22 mouse cellular contexts compared by ENCODE assay signal in the genomic region with DNA sequence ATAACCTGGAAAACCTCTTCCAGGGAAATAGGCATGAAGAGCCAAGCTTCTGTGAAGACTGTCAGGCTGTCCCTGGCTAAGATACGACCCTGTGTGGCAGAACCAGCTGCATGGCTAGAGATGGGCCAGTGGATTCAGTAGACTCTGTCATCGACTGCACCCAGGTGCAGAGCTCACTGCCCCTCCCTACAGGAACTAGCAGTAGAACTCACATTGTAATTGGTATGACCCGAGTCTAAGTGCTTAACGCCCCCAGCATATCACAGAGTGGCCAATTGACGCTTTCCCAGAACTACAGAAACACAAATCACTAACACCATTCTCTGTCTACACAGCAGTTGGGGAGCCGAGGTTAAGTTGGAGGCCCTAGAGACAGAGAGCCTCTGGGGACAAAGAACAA.
DNase-seq lines count a peak whose midpoint lies in the region; ATAC-seq lines count a peak whose summit lies in the region.
"Had no signal": no experiment of that assay in that cellular context is flagged by ENCODE, and none has a peak within 500 bp of the region (broad histone marks: within the 10 kb centered on the region; RNA-seq: fewer than 3 reads in every experiment).

No protein-coding gene starts in this region.

- H3K4me1 ChIP-seq in midbrain, embryonic 13.5 days (replicated peaks), result peaks cover 18% of the 10 kb centered on the region
- H3K4me1 ChIP-seq in midbrain, embryonic 10.5 days, result peaks cover 23% of the 10 kb centered on the region
- H3K4me1 ChIP-seq in intestine, embryonic 16.5 days (ENCODE audit: control insufficient read depth, insufficient read depth, low read length), result peaks cover 21% of the 10 kb centered on the region

- H3K9ac ChIP-seq in midbrain, embryonic 13.5 days (replicated peaks), result no peak overlapping the region
- no peak overlapping the region for H3K9ac ChIP-seq in intestine, embryonic 16.5 days (ENCODE audit: low read depth, low read length)
- H3K9ac ChIP-seq: embryonic facial prominence, embryonic 15.5 days; heart, embryonic 15.5 days; hindbrain, embryonic 13.5 days had no signal

- peak; percentile 37; the same call in 1 of the 2 replicates for ATAC-seq in midbrain, embryonic 13.5 days
- ATAC-seq in intestine, embryonic 16.5 days, result peak; percentile 49
- ATAC-seq: forebrain, embryonic 14.5 days; hindbrain, postnatal 0 days had no signal

- H3K36me3 ChIP-seq in midbrain, embryonic 13.5 days, result no peaks in the 10 kb centered on the region
- H3K36me3 ChIP-seq in midbrain, embryonic 10.5 days, result no peaks in the 10 kb centered on the region
- no peaks in the 10 kb centered on the region for H3K36me3 ChIP-seq in intestine, embryonic 16.5 days (ENCODE audit: control insufficient read depth, insufficient read depth, low read length)
- H3K36me3 ChIP-seq: embryonic facial prominence, embryonic 15.5 days; forebrain, embryonic 10.5 days; heart, embryonic 10.5 days; heart, embryonic 15.5 days; hindbrain, embryonic 13.5 days had no signal

- 26% methylated on average over 6 of the region's 6 CpGs for WGBS in midbrain, embryonic 13.5 days
- WGBS in midbrain, embryonic 10.5 days, result 39% methylated on average over 6 of the region's 6 CpGs
- 46% methylated on average over 6 of the region's 6 CpGs for WGBS in intestine, embryonic 16.5 days

- no peak overlapping the region for H3K27ac ChIP-seq in midbrain, embryonic 13.5 days
- H3K27ac ChIP-seq in midbrain, embryonic 10.5 days (replicated peaks), result no peak overlapping the region
- no peak overlapping the region for H3K27ac ChIP-seq in intestine, embryonic 16.5 days (ENCODE audit: low read length)
- H3K27ac ChIP-seq: embryonic facial prominence, embryonic 15.5 days; forebrain, embryonic 10.5 days; heart, embryonic 10.5 days; heart, embryonic 15.5 days; hindbrain, embryonic 13.5 days; hindbrain, postnatal 0 days had no signal

- no peaks in the 10 kb centered on the region for H3K9me3 ChIP-seq in midbrain, embryonic 13.5 days
- no peaks in the 10 kb centered on the region for H3K9me3 ChIP-seq in midbrain, embryonic 10.5 days (replicated peaks)
- no peaks in the 10 kb centered on the region for H3K9me3 ChIP-seq in intestine, embryonic 16.5 days (ENCODE audit: control insufficient read depth, low read length)
- H3K9me3 ChIP-seq: embryonic facial prominence, embryonic 15.5 days; forebrain, embryonic 10.5 days; heart, embryonic 10.5 days; heart, embryonic 15.5 days; hindbrain, embryonic 13.5 days had no signal

- H3K4me3 ChIP-seq in midbrain, embryonic 13.5 days (replicated peaks), result no peak overlapping the region
- no peak overlapping the region for H3K4me3 ChIP-seq in midbrain, embryonic 10.5 days
- H3K4me3 ChIP-seq in intestine, embryonic 16.5 days (ENCODE audit: low read length), result no peak overlapping the region
- H3K4me3 ChIP-seq: embryonic facial prominence, embryonic 15.5 days; erythroblast, embryonic 14.5 days; forebrain, embryonic 10.5 days; heart, embryonic 10.5 days; heart, embryonic 15.5 days; hindbrain, embryonic 13.5 days had no signal

- H3K27me3 ChIP-seq in midbrain, embryonic 13.5 days, result no peaks in the 10 kb centered on the region
- 0 out of 2 replicates have a peak, but pooled peaks cover 9% of the 10 kb centered on the region for H3K27me3 ChIP-seq in midbrain, embryonic 10.5 days (ENCODE audit: low read depth, poor library complexity, severe bottlenecking)
- H3K27me3 ChIP-seq in intestine, embryonic 16.5 days (replicated peaks; ENCODE audit: control insufficient read depth, insufficient read depth, low read length), result no peaks in the 10 kb centered on the region
- H3K27me3 ChIP-seq: CH12.LX; embryonic facial prominence, embryonic 15.5 days; heart, embryonic 15.5 days; hindbrain, embryonic 13.5 days had no signal

- no peak for DNase-seq in midbrain, embryonic 10.5 days (ENCODE audit: low spot score)
- DNase-seq in R1 (ENCODE audit: low read depth, low spot score), result peak; percentile 6
- DNase-seq in kidney, adult 8-10 months, result no peak
- no peak for DNase-seq in cerebellum, adult 9-11 months
- DNase-seq: adrenal gland, postnatal 10 days; cerebellum, adult 11 months; cerebellum, adult 9-10 months; cerebellum, postnatal 36 days; gastrocnemius, postnatal 36 days; heart, adult 18-20 months; heart, postnatal 14 days had no signal

- H3K4me2 ChIP-seq in midbrain, embryonic 13.5 days (replicated peaks), result no peak overlapping the region
- no peak overlapping the region for H3K4me2 ChIP-seq in intestine, embryonic 16.5 days (ENCODE audit: low read depth, low read length)
- H3K4me2 ChIP-seq: embryonic facial prominence, embryonic 15.5 days; heart, embryonic 15.5 days; hindbrain, embryonic 13.5 days had no signal
